Mouse (Mus musculus): ENCODE data around the gene Git2.

DNA sequence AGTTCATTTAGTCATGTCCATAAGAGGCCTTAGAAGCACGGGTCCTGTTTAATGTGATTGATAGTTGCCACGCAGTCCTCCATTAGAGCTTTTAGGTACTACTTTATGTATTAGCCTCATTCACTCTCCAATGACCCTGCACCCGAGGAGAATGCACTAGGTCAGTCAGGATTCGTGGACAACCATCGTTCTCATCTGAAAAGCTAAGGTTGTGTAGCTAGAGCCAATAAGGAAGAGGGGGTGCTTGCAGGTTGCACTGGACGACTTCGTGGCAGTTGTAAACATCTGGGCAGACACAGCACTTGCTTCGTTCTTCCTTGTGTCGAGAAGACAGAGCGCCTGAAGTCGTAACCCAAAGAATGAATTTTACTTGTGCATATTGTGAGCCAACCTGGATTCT, 1.5 kb downstream of the Git2 start:
- no peak for TF ChIP-seq POLR2A (IDR thresholded peaks at IDR 0.05; ENCODE audit: borderline replicate concordance, extremely low read depth, insufficient read depth, insufficient read length, poor library complexity, severe bottlenecking)
- no peak for TF ChIP-seq CTCF (IDR thresholded peaks at IDR 0.05; ENCODE audit: borderline replicate concordance, extremely low read depth, insufficient read depth, insufficient read length)

All from brain, embryonic 14.5 days (tissue).